Mouse (Mus musculus): ENCODE measurements at regions not wholly inside any gene's neighbourhood (a gene's known extent, or its start where the extent isn't known, plus 50 kb on each side); places are given as distances from the start of the nearest gene placed in this dataset.

GRCm38 (mm10) chr11:84701319-84702175 lies 117.8 kb downstream of the Mrm1 start:
- H3K4me2 ChIP-seq (ENCODE audit: low read depth) = no peak overlapping the region
- TF ChIP-seq POLR2A (IDR thresholded peaks at IDR 0.05; ENCODE audit: insufficient read length, low read depth) (no peak), SRF (IDR thresholded peaks at IDR 0.05; ENCODE audit: control insufficient read depth, insufficient read length, low read depth) (no peak), TCF3 (IDR thresholded peaks at IDR 0.05; ENCODE audit: insufficient read length, low read depth) (no peak), MAX (IDR thresholded peaks at IDR 0.05; ENCODE audit: low read depth) (no peak), TCF12 (IDR thresholded peaks at IDR 0.05; ENCODE audit: insufficient read depth, poor library complexity, severe bottlenecking) (no peak), MYOD1 (IDR thresholded peaks at IDR 0.05; ENCODE audit: control insufficient read depth in 1 of 3, insufficient read length in 2 of 3, low read depth in 2 of 3) (no peak), E2F4 (IDR thresholded peaks at IDR 0.05; ENCODE audit: insufficient read depth) (no peak), MYOG (IDR thresholded peaks at IDR 0.05; ENCODE audit: control insufficient read depth in 1 of 3, insufficient read depth in 1 of 3, insufficient read length in 2 of 3, low read depth in 2 of 3) (no peak), POLR2AphosphoS2 (IDR thresholded peaks at IDR 0.05; ENCODE audit: insufficient read length, low read depth) (no peak), CEBPB (IDR thresholded peaks at IDR 0.05; ENCODE audit: insufficient read depth, poor library complexity, severe bottlenecking) (no peak), REST (IDR thresholded peaks at IDR 0.05; ENCODE audit: insufficient read depth, insufficient read length) (no peak)
- no peak overlapping the region for H3K4me3 ChIP-seq
- no peak overlapping the region for H3ac ChIP-seq (ENCODE audit: control insufficient read depth, insufficient read length)
- no peaks in the 10 kb centered on the region for H3K36me3 ChIP-seq (ENCODE audit: control insufficient read depth, insufficient read depth)
- H3K27me3 ChIP-seq (ENCODE audit: control insufficient read depth, insufficient read depth, insufficient read length) = peaks cover 59% of the 10 kb centered on the region
- H3K79me2 ChIP-seq (ENCODE audit: control insufficient read depth, insufficient read depth) = no peaks in the 10 kb centered on the region

GRCm38 (mm10) chr11:84697521-84697920 lies 121.8 kb downstream of the Mrm1 start:
- Histone ChIP-seq H3K4me3 (no peak overlapping the region), H3K36me3 (ENCODE audit: control insufficient read depth, insufficient read depth) (no peaks in the 10 kb centered on the region), H3K4me2 (ENCODE audit: low read depth) (no peak overlapping the region), H3K27me3 (ENCODE audit: control insufficient read depth, insufficient read depth, insufficient read length) (peaks cover 60% of the 10 kb centered on the region), H3ac (ENCODE audit: control insufficient read depth, insufficient read length) (no peak overlapping the region), H3K79me2 (ENCODE audit: control insufficient read depth, insufficient read depth) (no peaks in the 10 kb centered on the region)
- TF ChIP-seq E2F4 (IDR thresholded peaks at IDR 0.05; ENCODE audit: insufficient read depth) (no peak), POLR2A (IDR thresholded peaks at IDR 0.05; ENCODE audit: insufficient read length, low read depth) (no peak), USF1 (IDR thresholded peaks at IDR 0.05; ENCODE audit: low read depth) (no peak), POLR2AphosphoS2 (IDR thresholded peaks at IDR 0.05; ENCODE audit: insufficient read length, low read depth) (no peak), REST (IDR thresholded peaks at IDR 0.05; ENCODE audit: insufficient read depth, insufficient read length) (no peak), MYOD1 (IDR thresholded peaks at IDR 0.05; ENCODE audit: control insufficient read depth in 1 of 3, insufficient read length in 2 of 3, low read depth in 2 of 3) (no peak), TCF3 (IDR thresholded peaks at IDR 0.05; ENCODE audit: insufficient read length, low read depth) (no peak), CEBPB (IDR thresholded peaks at IDR 0.05; ENCODE audit: insufficient read depth, poor library complexity, severe bottlenecking) (no peak), MYOG (IDR thresholded peaks at IDR 0.05; ENCODE audit: control insufficient read depth in 1 of 3, insufficient read depth in 1 of 3, insufficient read length in 2 of 3, low read depth in 2 of 3) (no peak), TCF12 (IDR thresholded peaks at IDR 0.05; ENCODE audit: insufficient read depth, poor library complexity, severe bottlenecking) (no peak), SRF (IDR thresholded peaks at IDR 0.05; ENCODE audit: control insufficient read depth, insufficient read length, low read depth) (no peak), MAX (IDR thresholded peaks at IDR 0.05; ENCODE audit: low read depth) (no peak)

GRCm38 (mm10) chr11:84692638-84693037 lies 126.7 kb downstream of the Mrm1 start:
- no peak overlapping the region for H3ac ChIP-seq (ENCODE audit: control insufficient read depth, insufficient read length)
- H3K36me3 ChIP-seq (ENCODE audit: control insufficient read depth, insufficient read depth) = no peaks in the 10 kb centered on the region
- H3K27me3 ChIP-seq (ENCODE audit: control insufficient read depth, insufficient read depth, insufficient read length) = peaks cover 35% of the 10 kb centered on the region
- no peak overlapping the region for H3K4me2 ChIP-seq (ENCODE audit: low read depth)
- no peak overlapping the region for H3K4me3 ChIP-seq
- H3K79me2 ChIP-seq (ENCODE audit: control insufficient read depth, insufficient read depth) = no peaks in the 10 kb centered on the region
- TF ChIP-seq MAX (IDR thresholded peaks at IDR 0.05; ENCODE audit: low read depth) = no peak
- no peak for TF ChIP-seq POLR2AphosphoS2 (IDR thresholded peaks at IDR 0.05; ENCODE audit: insufficient read length, low read depth)
- TF ChIP-seq MYOD1 (IDR thresholded peaks at IDR 0.05; ENCODE audit: control insufficient read depth in 1 of 3, insufficient read length in 2 of 3, low read depth in 2 of 3) = no peak
- no peak for TF ChIP-seq REST (IDR thresholded peaks at IDR 0.05; ENCODE audit: insufficient read depth, insufficient read length)
- TF ChIP-seq E2F4 (IDR thresholded peaks at IDR 0.05; ENCODE audit: insufficient read depth) = no peak
- TF ChIP-seq SRF (IDR thresholded peaks at IDR 0.05; ENCODE audit: control insufficient read depth, insufficient read length, low read depth) = no peak
- no peak for TF ChIP-seq USF1 (IDR thresholded peaks at IDR 0.05; ENCODE audit: low read depth)
- no peak for TF ChIP-seq CEBPB (IDR thresholded peaks at IDR 0.05; ENCODE audit: insufficient read depth, poor library complexity, severe bottlenecking)
- no peak for TF ChIP-seq MYOG (IDR thresholded peaks at IDR 0.05; ENCODE audit: control insufficient read depth in 1 of 3, insufficient read depth in 1 of 3, insufficient read length in 2 of 3, low read depth in 2 of 3)

GRCm38 (mm10) chr11:84691410-84692148 lies 127.7 kb downstream of the Mrm1 start:
- Histone ChIP-seq H3K79me2 (ENCODE audit: control insufficient read depth, insufficient read depth) (no peaks in the 10 kb centered on the region), H3K4me3 (no peak overlapping the region), H3K4me2 (ENCODE audit: low read depth) (no peak overlapping the region), H3K36me3 (ENCODE audit: control insufficient read depth, insufficient read depth) (no peaks in the 10 kb centered on the region), H3K27me3 (ENCODE audit: control insufficient read depth, insufficient read depth, insufficient read length) (peaks cover 34% of the 10 kb centered on the region), H3ac (ENCODE audit: control insufficient read depth, insufficient read length) (no peak overlapping the region)
- TF ChIP-seq POLR2A (IDR thresholded peaks at IDR 0.05; ENCODE audit: insufficient read length, low read depth) = no peak
- no peak for TF ChIP-seq CEBPB (IDR thresholded peaks at IDR 0.05; ENCODE audit: insufficient read depth, poor library complexity, severe bottlenecking)
- no peak for TF ChIP-seq SRF (IDR thresholded peaks at IDR 0.05; ENCODE audit: control insufficient read depth, insufficient read length, low read depth)
- no peak for TF ChIP-seq TCF3 (IDR thresholded peaks at IDR 0.05; ENCODE audit: insufficient read length, low read depth)
- no peak for TF ChIP-seq POLR2AphosphoS2 (IDR thresholded peaks at IDR 0.05; ENCODE audit: insufficient read length, low read depth)
- no peak for TF ChIP-seq MYOG (IDR thresholded peaks at IDR 0.05; ENCODE audit: control insufficient read depth in 1 of 3, insufficient read depth in 1 of 3, insufficient read length in 2 of 3, low read depth in 2 of 3)
- TF ChIP-seq MYOD1 (IDR thresholded peaks at IDR 0.05; ENCODE audit: control insufficient read depth in 1 of 3, insufficient read length in 2 of 3, low read depth in 2 of 3) = no peak
- TF ChIP-seq USF1 (IDR thresholded peaks at IDR 0.05; ENCODE audit: low read depth) = no peak
- no peak for TF ChIP-seq TCF12 (IDR thresholded peaks at IDR 0.05; ENCODE audit: insufficient read depth, poor library complexity, severe bottlenecking)
- no peak for TF ChIP-seq E2F4 (IDR thresholded peaks at IDR 0.05; ENCODE audit: insufficient read depth)
- no peak for TF ChIP-seq MAX (IDR thresholded peaks at IDR 0.05; ENCODE audit: low read depth)
- TF ChIP-seq REST (IDR thresholded peaks at IDR 0.05; ENCODE audit: insufficient read depth, insufficient read length) = no peak
